Mouse (Mus musculus) inflammation-experienced regulatory T-cells, adult 6 months (primary cell): Measurements from ENCODE around the gene Acot2. TPM values are rescaled to one million over a fixed set of nuclear protein-coding genes. Genes with fewer than 3 reads are reported as not detected.
"Not testable (repeated sequence)": the region's sequence is repeated elsewhere in the genome, so short reads cannot be mapped to it uniquely, and the experiment has no call there.

Source experiments
- ATAC-seq: one replicate; pipeline ENCODE4 v1.8.0; 2017
- polyA plus RNA-seq, 3 experiments: library from polyadenylated mRNA; unstranded; fragments of 100-300 nt; shearing (Covaris generic); gene quantifications; one replicate each; pipeline ENCODE4 v1.2.1; 2017

Gene Acot2
- polyA plus RNA-seq, 3 experiments from 2014 or later, result 24.2 to 35.2 (median 24.9) TPM

DNA sequence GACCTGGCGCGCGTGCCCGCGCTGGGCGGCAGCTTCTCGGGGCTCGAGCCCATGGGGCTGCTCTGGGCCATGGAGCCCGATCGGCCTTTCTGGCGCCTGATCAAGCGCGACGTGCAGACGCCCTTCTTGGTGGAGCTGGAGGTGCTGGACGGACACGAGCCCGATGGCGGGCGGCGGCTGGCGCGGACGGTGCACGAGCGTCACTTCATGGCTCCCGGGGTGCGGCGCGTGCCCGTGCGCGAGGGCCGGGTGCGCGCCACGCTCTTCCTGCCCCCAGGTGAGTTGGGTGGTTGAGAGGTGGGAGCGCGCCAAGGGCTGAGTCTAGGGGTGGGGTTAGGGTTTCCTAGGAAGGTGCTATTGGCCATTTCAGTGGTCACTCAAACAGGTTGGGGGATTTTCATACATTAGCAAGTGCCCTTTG is 51.0 kb downstream of the Acot2 start, which contains the start of gene Gm49366:
TSS of gene Gm49366 (plus strand) at position 245 of the 421 bp plus-strand sequence.
- ATAC-seq, result not testable (repeated sequence)

DNA sequence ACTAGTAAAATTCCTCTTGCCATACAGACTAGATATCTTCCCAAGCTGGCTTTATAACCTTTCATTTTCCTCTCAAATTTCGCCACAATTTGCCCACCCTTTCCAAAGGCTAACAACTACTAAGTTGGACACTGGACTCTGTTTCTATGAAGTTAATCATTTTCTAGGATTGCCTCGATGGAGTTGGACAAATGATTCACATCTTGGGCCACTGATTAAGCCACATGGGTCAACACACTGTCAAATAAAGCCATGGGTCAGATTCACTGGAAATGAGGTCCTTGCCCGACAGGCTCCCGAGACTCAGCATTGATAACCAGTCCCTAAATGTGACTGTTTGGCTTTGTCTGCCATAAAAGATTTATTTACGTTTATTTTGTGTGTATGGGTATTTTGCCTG is 54.6 kb downstream of the Acot2 start:
- no peak for ATAC-seq

Other genes starting within 250 kb of the Acot2 start
- gene Papln, start 224.2 kb upstream of the Acot2 start, polyA plus RNA-seq, result not detected
- 10 to 100 TPM; 30.5 to 42.4 (median 37.2) TPM for gene Numb, start 65.9 kb upstream of the Acot2 start, polyA plus RNA-seq
- 1 to 10 TPM; 1.3 to 2.2 (median 2.0) TPM for gene Riox1, start 37.3 kb upstream of the Acot2 start, polyA plus RNA-seq
- gene Heatr4, start 3.0 kb upstream of the Acot2 start, polyA plus RNA-seq, result not detected
- not detected for gene Acot1, start 21.6 kb downstream of the Acot2 start, polyA plus RNA-seq
- gene Acot4, start 50.5 kb downstream of the Acot2 start, polyA plus RNA-seq, result under 1 TPM in 1 of 3 experiments, not detected in 2; 0.16 TPM
- not detected for gene Gm49366, start 51.1 kb downstream of the Acot2 start, polyA plus RNA-seq
- gene Acot3, start 64.3 kb downstream of the Acot2 start, polyA plus RNA-seq, result not detected
- not detected for gene Acot5, start 81.5 kb downstream of the Acot2 start, polyA plus RNA-seq
- gene Acot6, start 112.8 kb downstream of the Acot2 start, polyA plus RNA-seq, result 1 to 10 TPM in 1 of 3 experiments, under 1 TPM in 2; 0.38 to 1.0 (median 0.47) TPM
- 1 to 10 TPM in 1 of 3 experiments, not detected in 2; 1.0 TPM for gene Dnal1, start 126.5 kb downstream of the Acot2 start, polyA plus RNA-seq
- under 1 TPM in 2 of 3 experiments, not detected in 1; 0.40 to 0.44 TPM for gene Pnma1, start 160.6 kb downstream of the Acot2 start, polyA plus RNA-seq
- gene Elmsan1, start 231.0 kb downstream of the Acot2 start, polyA plus RNA-seq, result 1 to 10 TPM; 3.9 to 9.5 (median 7.2) TPM